Mouse (Mus musculus) heart, adult 9 months (tissue): ENCODE data around the gene Ep300.
A peak's percentile ranks its signal among the peaks of the same experiment; 100 is the strongest.
"Not testable (repeated sequence)": the region's sequence is repeated elsewhere in the genome, so short reads cannot be mapped to it uniquely, and the experiment has no call there.

Source experiments
- DNase-seq, 2 experiments: peaks; one replicate each; pipeline ENCODE4 v3.0.0; 2022; ENCODE audit warnings: low spot score in 2 of 2

Gene Ep300

DNA sequence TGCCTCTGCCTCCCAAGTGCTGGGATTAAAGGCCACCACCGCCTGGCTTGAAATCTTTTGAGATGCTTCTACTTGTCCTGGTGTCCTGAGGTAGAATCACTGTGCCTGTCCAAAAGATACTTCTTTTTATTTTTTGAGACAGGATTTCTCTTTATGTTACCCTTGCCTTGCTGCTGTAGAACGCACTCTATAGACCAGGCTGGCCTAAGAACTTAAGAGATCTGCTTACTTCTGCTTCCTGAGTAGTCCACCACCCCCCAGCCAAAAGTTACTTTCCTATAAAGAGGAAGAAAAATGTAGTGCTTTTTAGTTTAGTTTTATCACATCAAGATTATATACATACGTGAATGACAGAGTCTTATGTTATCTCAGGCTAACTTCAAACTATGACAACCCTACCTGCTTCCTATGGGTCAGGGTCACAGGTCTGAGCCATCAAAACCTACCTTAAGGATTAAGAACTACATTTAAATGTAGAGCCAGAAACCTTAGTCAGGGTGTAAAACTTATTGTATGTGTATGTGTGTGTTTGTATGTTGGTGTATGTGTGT, 9.1 kb downstream of the Ep300 start:
- DNase-seq: no peak

DNA sequence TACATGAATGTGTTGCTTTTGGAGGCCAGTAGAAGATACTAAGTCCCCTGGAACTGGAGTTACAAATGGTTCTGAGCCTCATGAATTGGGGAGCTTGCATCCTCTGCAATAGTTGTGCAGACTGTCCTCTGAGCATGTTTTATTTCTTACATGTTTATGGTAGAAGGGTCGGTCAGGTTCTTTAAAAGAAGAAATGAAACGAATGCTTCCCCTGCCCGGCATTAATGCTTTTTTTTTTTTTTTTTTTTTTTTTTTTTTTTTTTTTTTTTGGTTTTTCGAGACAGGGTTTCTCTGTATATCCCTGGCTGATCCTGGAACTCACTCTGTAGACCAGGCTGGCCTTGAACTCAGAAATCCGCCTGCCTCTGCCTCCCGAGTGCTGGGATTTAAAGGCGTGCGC, 13.6 kb downstream of the Ep300 start:
- DNase-seq: not testable (repeated sequence)

GRCm38 (mm10) chr15:81605241-81605640, 20.1 kb downstream of the Ep300 start:
- no peak for DNase-seq

- no peak for DNase-seq
These were observed 21.5 kb downstream of the Ep300 start for GRCm38 (mm10) chr15:81606634-81607033.

DNA sequence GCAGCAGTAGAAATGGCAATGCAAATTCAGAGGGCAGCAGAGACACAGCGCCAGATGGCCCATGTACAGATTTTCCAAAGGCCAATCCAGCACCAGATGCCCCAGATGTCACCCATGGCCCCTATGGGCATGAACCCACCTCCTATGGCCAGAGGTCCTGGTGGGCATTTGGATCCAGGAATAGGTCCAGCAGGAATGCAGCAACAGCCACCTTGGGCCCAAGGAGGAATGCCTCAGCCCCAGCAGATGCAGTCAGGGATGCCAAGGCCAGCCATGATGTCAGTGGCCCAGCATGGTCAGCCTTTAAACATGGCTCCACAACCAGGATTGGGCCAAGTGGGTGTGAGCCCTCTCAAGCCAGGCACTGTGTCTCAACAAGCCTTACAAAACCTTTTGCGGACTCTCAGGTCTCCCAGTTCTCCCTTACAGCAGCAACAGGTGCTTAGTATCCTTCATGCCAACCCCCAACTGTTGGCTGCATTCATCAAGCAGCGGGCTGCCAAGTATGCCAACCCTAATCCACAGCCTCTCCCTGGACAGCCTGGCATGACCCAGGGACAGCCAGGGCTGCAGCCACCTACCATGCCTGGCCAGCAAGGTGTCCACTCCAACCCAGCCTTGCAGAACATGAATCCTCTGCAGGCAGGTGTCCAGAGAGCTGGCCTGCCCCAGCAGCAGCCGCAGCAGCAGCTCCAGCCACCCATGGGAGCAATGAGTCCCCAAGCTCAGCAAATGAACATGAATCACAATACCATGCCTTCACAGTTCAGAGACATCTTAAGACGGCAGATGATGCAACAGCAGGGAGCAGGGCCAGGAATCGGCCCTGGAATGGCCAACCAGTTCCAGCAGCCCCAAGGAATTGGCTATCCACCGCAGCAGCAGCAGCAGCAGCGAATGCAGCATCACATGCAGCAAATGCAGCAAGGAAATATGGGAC, 64.6 kb downstream of the Ep300 start:
- DNase-seq: peak in 1 of 2 experiments; percentile 26

DNA sequence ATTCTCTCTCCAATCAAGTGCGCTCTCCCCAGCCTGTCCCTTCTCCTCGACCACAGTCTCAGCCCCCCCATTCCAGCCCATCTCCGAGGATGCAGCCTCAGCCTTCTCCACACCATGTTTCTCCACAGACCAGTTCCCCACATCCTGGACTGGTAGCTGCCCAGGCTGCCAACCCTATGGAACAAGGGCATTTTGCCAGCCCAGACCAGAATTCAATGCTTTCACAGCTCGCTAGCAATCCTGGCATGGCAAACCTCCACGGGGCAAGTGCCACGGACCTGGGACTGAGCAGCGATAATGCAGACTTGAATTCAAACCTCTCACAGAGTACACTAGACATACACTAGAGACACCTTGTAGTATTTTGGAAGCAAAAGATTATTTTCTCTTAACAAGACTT, 65.5 kb downstream of the Ep300 start:
- no peak for DNase-seq

GRCm38 (mm10) chr15:81661701-81662100, 76.5 kb downstream of the Ep300 start:
- DNase-seq: no peak

- DNase-seq: no peak
These were observed 78.1 kb downstream of the Ep300 start for GRCm38 (mm10) chr15:81663281-81663680.

DNA sequence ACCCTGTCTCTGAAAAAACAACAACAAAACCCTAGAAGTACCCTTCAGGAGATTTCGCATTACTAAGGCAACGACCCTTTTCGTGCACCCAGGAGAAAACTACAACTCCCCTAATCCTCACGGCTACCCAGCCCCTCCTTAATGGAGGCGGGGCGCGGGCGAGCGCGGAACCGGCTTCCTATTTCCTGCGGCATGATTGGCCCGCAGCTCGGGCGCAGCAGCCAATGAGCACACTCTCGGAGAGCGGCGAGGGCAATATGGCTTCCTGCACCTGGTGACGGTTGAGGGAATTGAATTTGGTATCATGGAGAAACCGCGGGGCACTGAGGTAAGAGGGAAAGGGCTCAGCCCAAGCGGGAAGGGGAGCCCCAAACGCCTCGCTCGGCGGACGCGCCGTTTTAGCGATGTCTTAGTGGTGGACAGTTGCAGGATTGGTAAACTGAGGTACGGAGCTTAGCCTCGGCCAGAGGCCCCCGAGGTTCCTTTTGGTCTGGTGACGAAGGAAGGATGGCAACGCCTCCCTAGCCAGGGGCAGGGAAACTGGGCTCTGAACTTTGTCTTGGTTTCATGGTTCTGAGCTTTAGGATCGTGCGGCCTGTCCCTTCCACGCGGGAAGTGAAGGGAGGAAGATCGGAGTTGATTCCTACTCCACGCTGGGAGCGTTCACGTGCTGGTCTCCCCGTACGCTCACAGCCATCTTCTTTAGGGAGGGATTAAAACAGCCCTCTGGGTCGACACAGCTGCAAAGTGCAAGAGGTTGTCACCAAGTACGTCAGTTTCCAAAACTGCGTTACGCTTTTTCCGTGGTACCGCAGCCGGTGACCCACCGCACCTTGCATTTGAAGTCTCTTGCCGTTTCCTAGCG, 78.8 kb downstream of the Ep300 start, which contains the start of gene L3mbtl2:
Gene L3mbtl2 (plus strand): TSS at position 193 of the 865 bp plus-strand sequence.
- peak; percentile 87 to 92 for DNase-seq

- DNase-seq: no peak
These were observed 81.8 kb downstream of the Ep300 start for GRCm38 (mm10) chr15:81666957-81667356.

DNA sequence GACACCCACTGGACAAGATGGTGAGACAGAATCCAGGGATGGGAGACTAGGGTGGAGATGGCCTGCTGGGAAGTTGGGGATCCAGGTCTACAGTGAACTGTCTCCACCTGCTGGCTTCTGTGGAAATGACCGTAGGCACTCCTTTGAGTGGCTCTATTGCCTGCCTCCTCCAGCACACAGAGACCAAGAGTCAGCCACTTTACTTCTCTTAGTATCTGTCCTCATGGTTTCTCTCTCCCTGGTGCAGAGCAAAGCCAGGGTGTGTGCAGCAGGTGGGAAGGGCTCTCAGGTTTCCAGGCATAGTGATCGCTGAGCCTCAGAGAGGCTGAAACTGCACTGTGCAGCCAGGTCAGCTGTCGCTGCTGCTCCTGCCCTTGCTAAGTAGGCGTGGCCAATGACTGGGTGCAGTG, 85.1 kb downstream of the Ep300 start:
- no peak for DNase-seq

GRCm38 (mm10) chr15:81676637-81677036, 91.5 kb downstream of the Ep300 start:
- no peak for DNase-seq

- DNase-seq: no peak
These were observed 95.2 kb downstream of the Ep300 start for GRCm38 (mm10) chr15:81680301-81680805.

- DNase-seq: no peak
These were observed 108.3 kb downstream of the Ep300 start for GRCm38 (mm10) chr15:81693366-81693966.

DNA sequence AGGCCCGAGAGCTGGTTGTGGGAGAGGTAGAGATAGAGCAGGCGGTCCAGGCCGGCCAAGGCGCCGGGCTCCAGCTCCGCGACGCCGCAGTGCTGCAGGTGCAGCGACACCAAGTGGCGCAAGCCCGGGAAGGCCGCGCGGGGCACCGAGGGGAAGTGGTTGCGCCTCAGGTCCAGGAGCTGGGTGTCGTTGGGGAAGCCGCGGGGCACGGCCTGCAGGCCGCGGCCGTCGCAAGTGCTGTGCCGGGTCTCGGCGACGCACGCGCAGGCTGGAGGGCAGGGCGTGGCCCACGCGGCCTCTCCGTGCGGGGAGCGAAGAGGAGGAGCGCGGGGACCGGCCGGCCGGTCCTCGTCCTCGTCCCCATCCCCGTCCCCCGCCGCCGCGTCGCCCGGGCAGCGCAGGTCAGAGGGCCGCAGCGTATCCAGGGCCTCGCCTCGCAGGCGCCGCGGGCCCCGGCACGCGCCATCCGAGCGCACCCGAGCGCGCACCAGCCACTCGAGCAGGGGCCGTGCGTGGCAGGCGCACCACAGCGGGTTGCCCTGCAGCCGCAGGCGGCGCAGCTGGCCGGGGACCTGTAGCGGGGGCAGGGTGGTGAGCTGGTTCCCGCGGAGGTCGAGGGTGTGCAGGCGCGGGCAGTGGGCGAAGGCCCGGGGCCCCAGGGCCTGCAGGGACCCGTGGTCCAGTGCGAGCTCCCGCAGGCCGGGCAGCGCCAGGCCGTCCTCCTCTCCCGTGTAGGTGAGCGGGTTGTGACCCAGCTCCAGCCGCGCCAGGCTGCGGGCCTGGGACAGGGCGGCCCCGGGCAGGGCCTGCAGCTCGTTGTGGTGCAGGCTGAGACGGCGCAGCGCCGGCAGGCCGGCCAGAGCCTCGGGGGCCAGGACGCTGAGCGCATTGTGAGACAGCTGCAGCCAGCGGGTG, 109.1 kb downstream of the Ep300 start:
- peak; percentile 79 to 80 for DNase-seq

- no peak for DNase-seq
These were observed 109.7 kb downstream of the Ep300 start for GRCm38 (mm10) chr15:81694891-81695290.

GRCm38 (mm10) chr15:81697175-81697574, 112.0 kb downstream of the Ep300 start, which contains the start of gene Chadl:
Gene Chadl, minus strand, starts transcription at chr15:81697287.
- DNase-seq: no peak

DNA sequence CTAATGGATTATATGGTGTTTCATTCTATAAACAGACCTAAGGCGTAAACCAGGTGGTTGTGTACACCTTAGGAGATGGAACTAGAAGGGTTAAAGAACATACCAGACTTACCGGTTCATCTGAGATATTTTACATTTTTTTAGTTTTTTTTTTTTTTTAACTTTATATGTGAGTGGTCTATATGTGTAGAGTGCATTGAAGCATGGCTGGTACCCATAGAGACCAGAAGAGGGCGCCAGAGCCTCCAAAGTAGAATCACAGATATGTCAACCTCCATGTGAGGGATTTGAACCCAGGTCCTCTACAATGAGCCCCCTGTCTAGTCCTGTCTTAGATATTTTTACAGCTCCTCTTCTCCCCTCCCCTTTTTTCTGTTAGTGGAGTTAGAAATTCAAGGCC, 112.7 kb downstream of the Ep300 start:
- no peak for DNase-seq

DNA sequence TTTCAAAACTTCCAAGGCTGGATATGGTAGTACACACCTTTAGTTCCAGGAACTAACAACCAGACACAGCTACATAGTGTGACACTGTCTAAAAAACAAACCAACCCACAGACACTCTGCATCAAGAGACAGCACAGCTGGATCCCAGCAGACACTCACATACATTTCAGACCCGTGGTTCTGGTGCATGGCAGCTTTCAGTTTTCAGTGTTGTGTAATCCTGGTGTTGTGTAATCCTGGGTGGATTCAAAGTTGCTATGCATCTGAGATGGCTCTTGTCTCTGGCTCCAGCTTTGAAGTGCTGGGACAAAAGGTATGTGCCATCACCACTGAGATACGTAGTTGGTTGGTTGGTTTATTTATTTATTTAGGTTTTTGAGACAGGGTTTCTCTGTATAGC, 113.4 kb downstream of the Ep300 start:
- no peak for DNase-seq

DNA sequence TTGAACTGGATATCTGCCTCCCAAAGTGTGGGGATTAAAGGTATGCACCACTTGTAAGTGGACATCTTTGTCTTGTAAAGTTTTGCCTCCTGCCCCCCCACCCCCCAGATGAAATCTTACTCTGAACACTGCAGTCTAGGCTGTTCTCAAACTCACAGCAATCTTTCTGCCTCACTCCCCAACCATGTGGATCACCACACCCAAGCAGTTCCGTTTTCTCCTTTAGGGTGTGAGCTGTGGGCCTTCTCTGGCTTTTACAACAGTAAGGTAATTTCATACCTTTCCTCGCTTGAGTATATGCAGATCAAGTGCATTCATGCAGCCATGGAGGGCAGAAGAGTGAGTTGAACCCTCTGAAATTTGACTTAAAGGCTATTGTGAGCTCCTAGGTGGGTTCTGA, 115.0 kb downstream of the Ep300 start:
- no peak for DNase-seq
